Mouse (Mus musculus) limb, embryonic 15.5 days (tissue): ENCODE data around the gene Numb. TPM values are rescaled to one million over a fixed set of nuclear protein-coding genes. Genes with fewer than 3 reads are reported as not detected.

Experiments used
- polyA plus RNA-seq: library from polyadenylated mRNA; unstranded; fragments of >200 nt; fragmentation: Nextera tagmentation; extraction: Ambion mirVana; gene quantifications from 2 replicates; pipeline ENCODE4 v1.2.1, GENCODE M21; 2015

The Numb gene
- polyA plus RNA-seq, 1 experiment from 2014 or later: 37.5 TPM

Other genes with a start within 250 kb of the Numb start
- 85.6 and 86.0 TPM in 2 replicates for gene Psen1, start 233.8 kb downstream of the Numb start, polyA plus RNA-seq
- 4.9 and 5.9 TPM in 2 replicates for gene Papln, start 158.3 kb downstream of the Numb start, polyA plus RNA-seq
- gene Riox1, start 28.7 kb upstream of the Numb start, polyA plus RNA-seq: 9.0 and 11.2 TPM in 2 replicates
- gene Heatr4, start 62.9 kb upstream of the Numb start, polyA plus RNA-seq: not detected in 2 replicates
- gene Acot2, start 65.9 kb upstream of the Numb start, polyA plus RNA-seq: 26.1 and 26.5 TPM in 2 replicates
- gene Acot1, start 87.6 kb upstream of the Numb start, polyA plus RNA-seq: 58.3 and 59.5 TPM in 2 replicates
- 0.17 and 0.37 TPM in 2 replicates for gene Acot4, start 116.4 kb upstream of the Numb start, polyA plus RNA-seq
- gene Gm49366, start 117.0 kb upstream of the Numb start, polyA plus RNA-seq: not detected in 2 replicates
- not detected in 2 replicates for gene Acot3, start 130.2 kb upstream of the Numb start, polyA plus RNA-seq
- gene Acot5, start 147.4 kb upstream of the Numb start, polyA plus RNA-seq: not detected in 2 replicates
- 1.0 and 1.7 TPM in 2 replicates for gene Acot6, start 178.7 kb upstream of the Numb start, polyA plus RNA-seq
- gene Dnal1, start 192.4 kb upstream of the Numb start, polyA plus RNA-seq: 5.9 and 6.3 TPM in 2 replicates
- 0.78 and 0.93 TPM in 2 replicates for gene Pnma1, start 226.6 kb upstream of the Numb start, polyA plus RNA-seq